Mouse (Mus musculus): ENCODE data around the gene Cant1.

Gene Cant1

GRCm38 (mm10) chr11:118438665-118439414 is 20.0 kb upstream of the Cant1 start:
- TF ChIP-seq GATA4 (IDR thresholded peaks at IDR 0.05; ENCODE audit: insufficient replicate concordance, low read length) = peak; percentile 75; the same call in 1 of the 2 replicates

GRCm38 (mm10) chr11:118436471-118436935 is 17.6 kb upstream of the Cant1 start:
- no peak for TF ChIP-seq GATA4 (IDR thresholded peaks at IDR 0.05; ENCODE audit: insufficient replicate concordance, low read length)

- no peak for TF ChIP-seq GATA4 (IDR thresholded peaks at IDR 0.05; ENCODE audit: insufficient replicate concordance, low read length)
These were observed 15.2 kb upstream of the Cant1 start for GRCm38 (mm10) chr11:118434093-118434492.

- TF ChIP-seq GATA4 (IDR thresholded peaks at IDR 0.05; ENCODE audit: insufficient replicate concordance, low read length) = no peak
These were observed 14.5 kb upstream of the Cant1 start for GRCm38 (mm10) chr11:118433398-118433868.

- no peak for TF ChIP-seq GATA4 (IDR thresholded peaks at IDR 0.05; ENCODE audit: insufficient replicate concordance, low read length)
These were observed 12.4 kb upstream of the Cant1 start for GRCm38 (mm10) chr11:118431100-118431948.

GRCm38 (mm10) chr11:118430291-118430885 is 11.5 kb upstream of the Cant1 start:
- TF ChIP-seq GATA4 (IDR thresholded peaks at IDR 0.05; ENCODE audit: insufficient replicate concordance, low read length) = no peak

- no peak for TF ChIP-seq GATA4 (IDR thresholded peaks at IDR 0.05; ENCODE audit: insufficient replicate concordance, low read length)
These were observed 10.2 kb upstream of the Cant1 start for GRCm38 (mm10) chr11:118428944-118429709.

GRCm38 (mm10) chr11:118428460-118428868 is 9.6 kb upstream of the Cant1 start:
- TF ChIP-seq GATA4 (IDR thresholded peaks at IDR 0.05; ENCODE audit: insufficient replicate concordance, low read length) = no peak

- TF ChIP-seq GATA4 (IDR thresholded peaks at IDR 0.05; ENCODE audit: insufficient replicate concordance, low read length) = no peak
These were observed 9.1 kb upstream of the Cant1 start, which contains the start of gene C1qtnf1 for GRCm38 (mm10) chr11:118427986-118428385. Gene C1qtnf1, plus strand, starts transcription at chr11:118428203.

GRCm38 (mm10) chr11:118427266-118427779 is 8.4 kb upstream of the Cant1 start:
- no peak for TF ChIP-seq GATA4 (IDR thresholded peaks at IDR 0.05; ENCODE audit: insufficient replicate concordance, low read length)

GRCm38 (mm10) chr11:118426765-118427164 is 7.9 kb upstream of the Cant1 start:
- no peak for TF ChIP-seq GATA4 (IDR thresholded peaks at IDR 0.05; ENCODE audit: insufficient replicate concordance, low read length)

GRCm38 (mm10) chr11:118424621-118425335 is 5.9 kb upstream of the Cant1 start:
- TF ChIP-seq GATA4 (IDR thresholded peaks at IDR 0.05; ENCODE audit: insufficient replicate concordance, low read length) = peak; percentile 41; the same call in 1 of the 2 replicates

- TF ChIP-seq GATA4 (IDR thresholded peaks at IDR 0.05; ENCODE audit: insufficient replicate concordance, low read length) = no peak
These were observed 4.5 kb upstream of the Cant1 start for GRCm38 (mm10) chr11:118423266-118423971.

Measured in liver, adult (tissue).